20 mouse cellular contexts compared by ENCODE assay signal in genomic region chr12:3436446-3436845, GRCm38 (mm10).
"Had no signal": no experiment of that assay in that cellular context is flagged by ENCODE, and none has a peak within 500 bp of the region (broad histone marks: within the 10 kb centered on the region; RNA-seq: fewer than 3 reads in every experiment).

No protein-coding gene starts in this region.

- H3K4me2 ChIP-seq: limb, embryonic 12.5 days; limb, embryonic 15.5 days; liver, embryonic 11.5 days; lung, embryonic 14.5 days; midbrain, embryonic 13.5 days; neural tube, embryonic 13.5 days; stomach, embryonic 15.5 days had no signal

- H3K9me3 ChIP-seq: limb, embryonic 12.5 days; limb, embryonic 15.5 days; megakaryocyte, embryonic 14.5 days; midbrain, embryonic 10.5 days; midbrain, embryonic 13.5 days; neural tube, embryonic 13.5 days; stomach, embryonic 15.5 days had no signal

- H3K4me3 ChIP-seq: limb, embryonic 12.5 days; limb, embryonic 15.5 days; megakaryocyte, embryonic 14.5 days; midbrain, embryonic 10.5 days; midbrain, embryonic 13.5 days; myocyte; neural tube, embryonic 13.5 days; stomach, embryonic 15.5 days had no signal

- H3K27me3 ChIP-seq: limb, embryonic 12.5 days; limb, embryonic 15.5 days; megakaryocyte, embryonic 14.5 days; midbrain, embryonic 13.5 days; neural tube, embryonic 13.5 days; stomach, embryonic 15.5 days had no signal

- H3K27ac ChIP-seq: limb, embryonic 12.5 days; limb, embryonic 15.5 days; liver, embryonic 14.5 days; midbrain, embryonic 10.5 days; midbrain, embryonic 13.5 days; neural tube, embryonic 13.5 days; stomach, embryonic 15.5 days had no signal

- H3K9ac ChIP-seq: limb, embryonic 12.5 days; limb, embryonic 15.5 days; liver, embryonic 14.5 days; liver, postnatal 0 days; lung, embryonic 14.5 days; midbrain, embryonic 13.5 days; neural tube, embryonic 13.5 days; stomach, embryonic 15.5 days had no signal

- ATAC-seq: liver, postnatal 0 days; lung, postnatal 0 days; midbrain, embryonic 13.5 days; midbrain, embryonic 16.5 days had no signal

- H3K4me1 ChIP-seq: limb, embryonic 12.5 days; limb, embryonic 15.5 days; midbrain, embryonic 10.5 days; stomach, embryonic 15.5 days had no signal

- DNase-seq: left cerebral cortex, postnatal 4 days; liver, postnatal 0 days; lung, embryonic 14.5 days; lung, postnatal 36 days; retina, postnatal 1 day; right cerebral cortex, postnatal 25 days; spleen, adult 18-20 months; thymus, postnatal 36 days had no signal

- H3K36me3 ChIP-seq: stomach, embryonic 15.5 days had no signal
